Mouse (Mus musculus): ENCODE results near the gene Dnajc7. TPM values are rescaled to one million over a fixed set of nuclear protein-coding genes. Genes with fewer than 3 reads are reported as not detected.
"Not testable (repeated sequence)": the region's sequence is repeated elsewhere in the genome, so short reads cannot be mapped to it uniquely, and the experiment has no call there.

Dnajc7 gene
- polyA plus RNA-seq, 1 experiment, result 56.5 TPM

- no peak for TF ChIP-seq POLR2A (IDR thresholded peaks at IDR 0.05; ENCODE audit: borderline replicate concordance, extremely low read depth, low read depth, low read length)
- no peak for TF ChIP-seq CTCF (IDR thresholded peaks at IDR 0.05; ENCODE audit: insufficient read depth, low read length)
- H3K4me1 ChIP-seq (ENCODE audit: control insufficient read depth, insufficient read depth, low read length), result peaks cover 7% of the 10 kb centered on the region; the same call in 1 of the 2 replicates
- 68% methylated on average over 6 of the region's 6 CpGs for WGBS
- H3K4me3 ChIP-seq (replicated peaks; ENCODE audit: extremely low read depth, low read depth, low read length), result no peak overlapping the region
- DNase-seq, result no peak
Measured at GRCm38 (mm10) chr11:100548141-100548540, 71.8 kb downstream of the Dnajc7 start.

- Histone ChIP-seq H3K4me1 (ENCODE audit: control insufficient read depth, insufficient read depth, low read length) (peaks cover 7% of the 10 kb centered on the region; the same call in 1 of the 2 replicates), H3K4me3 (replicated peaks; ENCODE audit: extremely low read depth, low read depth, low read length) (no peak overlapping the region)
- TF ChIP-seq CTCF (IDR thresholded peaks at IDR 0.05; ENCODE audit: insufficient read depth, low read length) (no peak), POLR2A (IDR thresholded peaks at IDR 0.05; ENCODE audit: borderline replicate concordance, extremely low read depth, low read depth, low read length) (no peak)
- 59% methylated on average over 6 of the region's 6 CpGs for WGBS
- no peak for DNase-seq
Measured at GRCm38 (mm10) chr11:100546955-100547354, 73.0 kb downstream of the Dnajc7 start.

- TF ChIP-seq POLR2A (IDR thresholded peaks at IDR 0.05; ENCODE audit: borderline replicate concordance, extremely low read depth, low read depth, low read length) (no peak), CTCF (IDR thresholded peaks at IDR 0.05; ENCODE audit: insufficient read depth, low read length) (no peak)
- DNase-seq, result no peak
- H3K4me3 ChIP-seq (replicated peaks; ENCODE audit: extremely low read depth, low read depth, low read length), result peak overlapping the region; percentile 56
- H3K4me1 ChIP-seq (ENCODE audit: control insufficient read depth, insufficient read depth, low read length), result peaks cover 7% of the 10 kb centered on the region; the same call in 1 of the 2 replicates
- WGBS, result 24% methylated on average over 7 of the region's 7 CpGs
Measured at GRCm38 (mm10) chr11:100545746-100546085, 74.3 kb downstream of the Dnajc7 start.

- H3K4me1 ChIP-seq (ENCODE audit: control insufficient read depth, insufficient read depth, low read length), result peaks cover 7% of the 10 kb centered on the region; the same call in 1 of the 2 replicates
- DNase-seq, result peak; percentile 79
- 5% methylated on average over 28 of the region's 28 CpGs for WGBS
- H3K4me3 ChIP-seq (replicated peaks; ENCODE audit: extremely low read depth, low read depth, low read length), result peak within 1 kb of the TSS; percentile 56
- TF ChIP-seq POLR2A (IDR thresholded peaks at IDR 0.05; ENCODE audit: borderline replicate concordance, extremely low read depth, low read depth, low read length), result peak; percentile 69; the same call in 1 of the 2 replicates
- no peak for TF ChIP-seq CTCF (IDR thresholded peaks at IDR 0.05; ENCODE audit: insufficient read depth, low read length)
Measured at GRCm38 (mm10) chr11:100544832-100545745, 74.9 kb downstream of the Dnajc7 start, which contains the start of gene Ttc25. Gene Ttc25, plus strand, starts transcription at chr11:100545607.

GRCm38 (mm10) chr11:100541577-100541976 lies 78.4 kb downstream of the Dnajc7 start:
- no peak overlapping the region for H3K4me3 ChIP-seq (replicated peaks; ENCODE audit: extremely low read depth, low read depth, low read length)
- DNase-seq, result no peak
- WGBS, result 77% methylated on average over 2 of the region's 2 CpGs
- TF ChIP-seq CTCF (IDR thresholded peaks at IDR 0.05; ENCODE audit: insufficient read depth, low read length) (no peak), POLR2A (IDR thresholded peaks at IDR 0.05; ENCODE audit: borderline replicate concordance, extremely low read depth, low read depth, low read length) (no peak)
- H3K4me1 ChIP-seq (ENCODE audit: control insufficient read depth, insufficient read depth, low read length), result peaks cover 7% of the 10 kb centered on the region; the same call in 1 of the 2 replicates

GRCm38 (mm10) chr11:100540966-100541365 lies 79.0 kb downstream of the Dnajc7 start:
- peaks cover 6% of the 10 kb centered on the region; the same call in 1 of the 2 replicates for H3K4me1 ChIP-seq (ENCODE audit: control insufficient read depth, insufficient read depth, low read length)
- TF ChIP-seq CTCF (IDR thresholded peaks at IDR 0.05; ENCODE audit: insufficient read depth, low read length) (no peak), POLR2A (IDR thresholded peaks at IDR 0.05; ENCODE audit: borderline replicate concordance, extremely low read depth, low read depth, low read length) (no peak)
- WGBS, result 46% methylated on average over 6 of the region's 6 CpGs
- no peak overlapping the region for H3K4me3 ChIP-seq (replicated peaks; ENCODE audit: extremely low read depth, low read depth, low read length)
- no peak for DNase-seq

- no peak for DNase-seq
- Histone ChIP-seq H3K4me3 (replicated peaks; ENCODE audit: extremely low read depth, low read depth, low read length) (no peak overlapping the region), H3K4me1 (ENCODE audit: control insufficient read depth, insufficient read depth, low read length) (no peaks in the 10 kb centered on the region)
- TF ChIP-seq POLR2A (IDR thresholded peaks at IDR 0.05; ENCODE audit: borderline replicate concordance, extremely low read depth, low read depth, low read length) (no peak), CTCF (IDR thresholded peaks at IDR 0.05; ENCODE audit: insufficient read depth, low read length) (no peak)
Measured at GRCm38 (mm10) chr11:100536466-100536865, 83.5 kb downstream of the Dnajc7 start.

GRCm38 (mm10) chr11:100535996-100536395 lies 84.0 kb downstream of the Dnajc7 start:
- Histone ChIP-seq H3K4me3 (replicated peaks; ENCODE audit: extremely low read depth, low read depth, low read length) (no peak overlapping the region), H3K4me1 (ENCODE audit: control insufficient read depth, insufficient read depth, low read length) (no peaks in the 10 kb centered on the region)
- 53% methylated on average over 1 of the region's 1 CpGs for WGBS
- no peak for TF ChIP-seq POLR2A (IDR thresholded peaks at IDR 0.05; ENCODE audit: borderline replicate concordance, extremely low read depth, low read depth, low read length)
- TF ChIP-seq CTCF (IDR thresholded peaks at IDR 0.05; ENCODE audit: insufficient read depth, low read length), result no peak
- DNase-seq, result no peak

- 85% methylated on average over 6 of the region's 6 CpGs for WGBS
- not testable (repeated sequence) for H3K4me3 ChIP-seq (replicated peaks; ENCODE audit: extremely low read depth, low read depth, low read length); H3K4me1 ChIP-seq (ENCODE audit: control insufficient read depth, insufficient read depth, low read length); DNase-seq
Measured at GRCm38 (mm10) chr11:100534821-100535220, 85.1 kb downstream of the Dnajc7 start.

GRCm38 (mm10) chr11:100534411-100534810 lies 85.6 kb downstream of the Dnajc7 start:
- not testable (repeated sequence) for DNase-seq; H3K4me1 ChIP-seq (ENCODE audit: control insufficient read depth, insufficient read depth, low read length); H3K4me3 ChIP-seq (replicated peaks; ENCODE audit: extremely low read depth, low read depth, low read length)
- 83% methylated on average over 2 of the region's 2 CpGs for WGBS
